Mouse (Mus musculus) monocyte, adult 59 days (primary cell): ENCODE results near the gene Atp5d. TPM values are rescaled to one million over a fixed set of nuclear protein-coding genes. Genes with fewer than 3 reads are reported as not detected.

Source experiments
- total RNA-seq, 2 experiments: library from RNA; stranded (reverse); gene quantifications; one replicate each; pipeline ENCODE4 v1.2.4; 2023

The Atp5d gene
- 100 to 1,000 TPM; 165 to 182 TPM for total RNA-seq

GRCm38 (mm10) chr10:80138553-80139438, at the start of gene Atp5d:
Gene Atp5d (plus strand): TSS chr10:80138632.

GRCm38 (mm10) chr10:80105460-80105859, 33.0 kb upstream of the Atp5d start, which contains the start of gene Sbno2:
Gene Sbno2 (minus strand): TSS chr10:80105571.

GRCm38 (mm10) chr10:80115290-80115943, 23.0 kb upstream of the Atp5d start, which contains the start of gene Stk11:
Gene Stk11 (plus strand): TSS chr10:80115803.

GRCm38 (mm10) chr10:80140666-80141035, 2.2 kb downstream of the Atp5d start, which contains the start of gene Cbarp:
Gene Cbarp (minus strand): TSS chr10:80140835.

DNA sequence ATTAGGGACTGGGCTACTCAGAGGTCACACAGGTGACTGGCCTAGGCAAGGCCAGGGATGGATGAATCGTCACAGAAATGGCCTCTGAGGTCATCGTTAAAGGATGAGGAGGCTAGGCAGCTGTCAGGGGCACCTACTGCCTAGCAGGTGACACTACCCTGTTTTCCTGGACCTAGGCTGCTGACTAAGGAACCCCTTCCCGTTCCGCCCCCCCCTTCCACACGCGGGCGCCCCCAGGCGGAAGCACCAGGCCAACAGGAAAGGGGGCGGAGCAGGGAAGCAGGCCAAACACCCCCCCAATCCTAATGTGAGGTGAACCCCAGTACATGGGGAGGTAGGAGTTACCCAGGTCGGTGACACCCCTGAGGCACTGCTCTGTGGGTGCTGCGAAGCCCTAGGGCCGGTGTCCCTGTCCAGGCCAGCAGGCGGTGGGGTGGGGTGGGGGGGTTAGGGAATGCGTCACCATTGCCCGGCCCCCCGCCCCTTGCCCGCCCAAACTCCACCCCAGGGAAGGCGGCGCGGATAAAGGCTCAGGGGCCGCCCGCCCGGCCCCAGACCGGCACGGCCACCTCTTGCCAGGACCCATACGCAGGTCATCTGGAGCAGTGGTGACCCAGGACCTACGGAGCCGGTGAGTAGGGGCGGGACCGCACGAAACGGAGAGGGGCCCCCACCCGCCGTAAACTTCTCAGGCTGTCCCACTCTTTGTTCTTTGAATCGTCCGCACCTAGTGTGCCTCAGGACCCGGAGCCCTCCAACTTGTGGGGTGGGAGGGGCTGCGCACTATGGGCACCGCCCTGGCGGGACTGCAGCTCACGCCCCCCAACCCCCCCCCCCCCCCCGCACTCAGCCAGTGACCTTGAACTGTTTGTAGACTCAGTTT, 9.5 kb downstream of the Atp5d start, which contains the start of gene Midn:
Gene Midn, plus strand, starts transcription at position 554 of the 883 bp plus-strand sequence.

DNA sequence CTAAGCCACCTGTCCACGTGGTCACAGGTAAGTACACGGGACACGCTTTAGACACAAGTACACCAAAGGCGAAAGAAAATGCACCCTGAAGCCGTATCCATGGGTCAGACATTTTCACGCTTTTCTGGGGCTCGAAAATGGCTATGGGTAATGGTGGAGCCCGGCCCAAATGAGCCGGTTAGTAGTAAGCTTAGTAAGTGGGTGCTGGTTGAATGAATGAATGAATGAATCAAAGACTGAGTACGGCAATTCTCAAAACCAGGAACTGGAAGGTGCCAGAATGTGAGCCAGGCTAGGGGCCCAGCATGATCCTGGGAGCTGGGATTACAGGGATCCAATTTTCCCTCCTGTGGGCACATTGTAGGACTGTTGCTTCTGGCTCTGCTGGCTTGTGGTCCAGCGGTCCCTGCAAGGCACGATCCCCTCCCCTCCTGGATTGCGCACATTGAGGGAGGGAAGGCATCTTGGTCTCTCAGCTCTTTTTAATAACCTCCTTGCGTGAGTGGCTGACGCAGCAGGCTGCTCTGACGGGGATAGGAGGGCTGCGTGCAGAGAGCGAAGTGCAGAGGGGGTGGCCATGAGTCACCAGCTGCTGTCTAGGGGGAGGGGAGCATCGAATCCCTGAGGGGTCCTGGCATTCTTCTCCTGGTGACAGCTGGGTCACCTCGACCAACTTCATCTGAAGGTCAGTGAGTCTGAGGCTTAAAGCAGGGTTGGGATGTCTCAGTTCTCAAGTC, 27.1 kb downstream of the Atp5d start, which contains the start of gene Cirbp:
Gene Cirbp, plus strand, starts transcription at position 594 of the 737 bp plus-strand sequence.

DNA sequence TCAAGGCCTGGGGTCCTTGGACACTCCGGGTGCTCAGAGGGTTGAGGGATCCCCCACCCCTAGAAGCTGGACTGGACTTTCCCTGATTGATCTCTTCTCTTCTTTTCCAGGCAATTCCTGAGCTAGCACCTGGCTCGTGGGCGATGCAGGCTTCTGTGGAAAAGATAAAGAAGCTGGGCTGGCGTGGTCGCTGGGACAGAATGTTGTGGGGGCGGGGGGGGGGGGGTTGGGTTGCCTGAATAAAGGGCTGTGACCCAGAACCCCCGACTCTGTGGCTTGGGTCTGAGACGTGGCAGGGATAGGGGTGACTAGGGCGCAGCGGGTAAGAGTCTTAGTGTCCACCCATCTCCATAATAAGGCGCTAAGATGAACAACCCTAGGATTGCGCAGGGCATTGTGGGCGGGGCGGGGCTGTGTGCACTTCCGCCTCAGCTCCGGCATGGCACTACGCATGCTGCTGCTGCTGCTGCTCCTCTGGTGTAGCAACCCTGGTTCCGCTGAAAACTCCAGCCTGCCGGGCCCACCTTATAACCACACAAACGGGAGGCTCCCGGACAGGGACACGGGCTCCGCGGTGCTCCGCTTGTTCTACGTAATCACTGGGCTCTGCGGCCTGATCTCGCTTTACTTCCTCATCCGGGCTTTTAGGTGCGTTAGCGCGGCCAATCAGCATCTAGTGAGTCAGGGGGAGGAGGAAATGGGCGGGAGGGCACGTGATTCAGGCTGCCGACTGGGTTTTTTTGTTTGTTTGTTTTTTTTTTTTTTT, 34.3 kb downstream of the Atp5d start, which contains the start of gene 1600002K03Rik:
Gene 1600002K03Rik, plus strand, starts transcription at position 418 of the 766 bp plus-strand sequence.

GRCm38 (mm10) chr10:80179068-80180051, 40.9 kb downstream of the Atp5d start, which contains the start of gene Efna2:
Gene Efna2 (plus strand): TSS chr10:80179482.

Other genes starting within 250 kb of the Atp5d start
- not detected for gene Cfd, start 247.8 kb upstream of the Atp5d start, total RNA-seq
- gene Med16, start 229.7 kb upstream of the Atp5d start, total RNA-seq, result 10 to 100 TPM; 33.8 to 45.6 TPM
- not detected for gene Gm26602, start 227.8 kb upstream of the Atp5d start, total RNA-seq
- gene Kiss1r, start 221.7 kb upstream of the Atp5d start, total RNA-seq, result 1 to 10 TPM; 1.1 to 1.5 TPM
- 100 to 1,000 TPM; 103 to 108 TPM for gene R3hdm4, start 217.4 kb upstream of the Atp5d start, total RNA-seq
- 10 to 100 TPM; 72.0 to 93.0 TPM for gene Arid3a, start 211.6 kb upstream of the Atp5d start, total RNA-seq
- 10 to 100 TPM; 14.9 to 15.3 TPM for gene Wdr18, start 178.5 kb upstream of the Atp5d start, total RNA-seq
- not detected for gene Grin3b, start 167.9 kb upstream of the Atp5d start, total RNA-seq
- 100 to 1,000 TPM; 159 to 170 TPM for gene Tmem259, start 154.3 kb upstream of the Atp5d start, total RNA-seq
- 100 to 1,000 TPM; 264 to 285 TPM for gene Cnn2, start 150.0 kb upstream of the Atp5d start, total RNA-seq
- 100 to 1,000 TPM; 123 to 126 TPM for gene Abca7, start 142.1 kb upstream of the Atp5d start, total RNA-seq
- gene Arhgap45, start 122.0 kb upstream of the Atp5d start, total RNA-seq, result 100 to 1,000 TPM; 445 to 469 TPM
- 10 to 100 TPM; 70.3 to 88.5 TPM for gene Polr2e, start 98.8 kb upstream of the Atp5d start, total RNA-seq
- 100 to 1,000 TPM; 295 to 325 TPM for gene Gpx4, start 91.5 kb upstream of the Atp5d start, total RNA-seq
- gene Sbno2, start 33.1 kb upstream of the Atp5d start, total RNA-seq, result 100 to 1,000 TPM; 221 to 224 TPM
- 100 to 1,000 TPM; 122 to 129 TPM for gene Stk11, start 22.8 kb upstream of the Atp5d start, total RNA-seq
- gene Cbarp, start 2.2 kb downstream of the Atp5d start, total RNA-seq, result 1 to 10 TPM; 3.7 to 4.5 TPM
- 100 to 1,000 TPM; 150 to 162 TPM for gene Midn, start 9.6 kb downstream of the Atp5d start, total RNA-seq
- gene Cirbp, start 27.4 kb downstream of the Atp5d start, total RNA-seq, result 10 to 100 TPM; 46.0 to 76.6 TPM
- 10 to 100 TPM; 11.8 to 19.2 TPM for gene 1600002K03Rik, start 34.3 kb downstream of the Atp5d start, total RNA-seq
- gene Efna2, start 40.9 kb downstream of the Atp5d start, total RNA-seq, result under 1 TPM; 0.24 to 0.49 TPM
- gene Mum1, start 87.8 kb downstream of the Atp5d start, total RNA-seq, result 10 to 100 TPM; 36.1 to 46.4 TPM
- 10 to 100 TPM; 70.2 to 74.7 TPM for gene Ndufs7, start 110.5 kb downstream of the Atp5d start, total RNA-seq
- 10 to 100 TPM; 12.4 to 13.8 TPM for gene Gamt, start 122.4 kb downstream of the Atp5d start, total RNA-seq
- gene Dazap1, start 122.9 kb downstream of the Atp5d start, total RNA-seq, result 10 to 100 TPM; 83.2 to 97.3 TPM
- 1,000 to 10,000 TPM; 1,532 to 1,602 TPM for gene Rps15, start 153.8 kb downstream of the Atp5d start, total RNA-seq
- gene Apc2, start 157.3 kb downstream of the Atp5d start, total RNA-seq, result under 1 TPM in 1 of 2 experiments, not detected in 1; 0.06 TPM
- gene 2310011J03Rik, start 181.9 kb downstream of the Atp5d start, total RNA-seq, result 10 to 100 TPM; 26.6 to 30.0 TPM
- gene Pcsk4, start 190.9 kb downstream of the Atp5d start, total RNA-seq, result not detected
- gene Reep6, start 191.3 kb downstream of the Atp5d start, total RNA-seq, result not detected
- gene Adamtsl5, start 209.8 kb downstream of the Atp5d start, total RNA-seq, result under 1 TPM; 0.63 to 0.64 TPM
- gene Plk5, start 217.8 kb downstream of the Atp5d start, total RNA-seq, result not detected
- 1 to 10 TPM; 9.4 to 9.6 TPM for gene Mex3d, start 249.0 kb downstream of the Atp5d start, total RNA-seq